Mouse (Mus musculus) midbrain, embryonic 14.5 days (tissue): Measurements from ENCODE around the gene Ccr10. TPM values are rescaled to one million over a fixed set of nuclear protein-coding genes. Genes with fewer than 3 reads are reported as not detected.

Source experiments
- ATAC-seq: fragments of 200-750 bp; cut with Nextera tagmentation; 2 replicates; pipeline ENCODE4 v1.8.0; 2017; ENCODE audit warnings: moderate number of reproducible peaks, moderate library complexity; ENCODE audit not compliant: low FRiP score, low TSS enrichment
- DNase-seq: peaks from one replicate; pipeline ENCODE4 v3.0.0-alpha.2; 2015
- H3K27ac ChIP-seq: fragments of 300-500 bp; sonication (generic); replicated peaks from 2 replicates; pipeline ENCODE4 v1.5.1; 2014; ENCODE audit warnings: mild to moderate bottlenecking, low read depth, low read length, moderate library complexity
- H3K27me3 ChIP-seq: fragments of 300-500 bp; sonication (generic); 2 replicates; pipeline ENCODE4 v1.6.1; 2014; ENCODE audit warnings: low read length, control low read depth, mixed read lengths; ENCODE audit not compliant: control insufficient read depth, insufficient read depth
- H3K36me3 ChIP-seq: fragments of 300-500 bp; sonication (generic); 2 replicates; pipeline ENCODE4 v1.6.1; 2014; ENCODE audit warnings: low read length, control low read depth; ENCODE audit not compliant: control insufficient read depth, insufficient read depth
- H3K4me1 ChIP-seq: fragments of 300-500 bp; sonication (generic); 2 replicates; pipeline ENCODE4 v1.6.1; 2014; ENCODE audit warnings: mild to moderate bottlenecking, antibody characterized with exemption, low read length, control low read depth; ENCODE audit not compliant: control insufficient read depth, insufficient read depth
- H3K4me2 ChIP-seq: fragments of 300-500 bp; sonication (generic); 2 replicates; pipeline ENCODE4 v1.6.1; 2014; ENCODE audit warnings: mild to moderate bottlenecking, low read length, moderate library complexity
- H3K4me3 ChIP-seq: fragments of 300-500 bp; sonication (generic); replicated peaks from 2 replicates; pipeline ENCODE4 v1.5.1; 2014; ENCODE audit warnings: low read depth, low read length
- H3K9ac ChIP-seq: fragments of 300-500 bp; sonication (generic); replicated peaks from 2 replicates; pipeline ENCODE4 v1.6.1; 2014; ENCODE audit warnings: mild to moderate bottlenecking, low read length, moderate library complexity
- H3K9me3 ChIP-seq: fragments of 300-500 bp; sonication (generic); 2 replicates; pipeline ENCODE4 v1.6.1; 2016; ENCODE audit warnings: low read length, control low read depth, mixed read lengths; ENCODE audit not compliant: control insufficient read depth
- WGBS: fragments of 180-500 bp; shearing (Covaris S2); extraction: QIAGEN DNeasy Blood & Tissue Kit; methylation state at CpG from one replicate; pipeline ENCODE4 v1.1.7; 2014; 5-methylcytosine and 5-hydroxymethylcytosine counted together
- polyA plus RNA-seq: library from polyadenylated mRNA; unstranded; fragments of >200 nt; fragmentation: Nextera tagmentation; extraction: Ambion mirVana; gene quantifications from 2 replicates; pipeline ENCODE4 v1.2.1, GENCODE M21; 2014

Gene Ccr10
- polyA plus RNA-seq, 1 experiment from 2014 or later: not detected

- H3K27me3 ChIP-seq: no peaks in the 10 kb centered on the region; the same call in 1 of the 2 replicates
- H3K9ac ChIP-seq: peak within 1 kb of the TSS; percentile 77
- H3K4me2 ChIP-seq: peak within 1 kb of the TSS; percentile 76
- ATAC-seq (peak; percentile 72), DNase-seq (peak; percentile 93)
- peak within 1 kb of the TSS; percentile 93 for H3K27ac ChIP-seq
- H3K4me3 ChIP-seq: peak within 1 kb of the TSS; percentile 40
- peaks cover 15% of the 10 kb centered on the region for H3K4me1 ChIP-seq
- H3K36me3 ChIP-seq: no peaks in the 10 kb centered on the region
- 1% methylated on average over 36 of the region's 36 CpGs for WGBS
- no peaks in the 10 kb centered on the region for H3K9me3 ChIP-seq
Measured at GRCm38 (mm10) chr11:101155728-101156371, 19.4 kb downstream of the Ccr10 start, which contains the start of gene Tubg2. TSS of gene Tubg2 (plus strand) at chr11:101155907.

- no peak overlapping the region for H3K4me3 ChIP-seq
- no peak overlapping the region; the same call in 1 of the 2 replicates for H3K9ac ChIP-seq
- H3K36me3 ChIP-seq: no peaks in the 10 kb centered on the region
- DNase-seq (no peak), ATAC-seq (no peak)
- WGBS: 71% methylated on average over 6 of the region's 6 CpGs
- H3K27ac ChIP-seq: peak overlapping the region; percentile 93
- peak overlapping the region; percentile 76 for H3K4me2 ChIP-seq
- H3K4me1 ChIP-seq: peaks cover 15% of the 10 kb centered on the region
- no peaks in the 10 kb centered on the region for H3K9me3 ChIP-seq
- H3K27me3 ChIP-seq: no peaks in the 10 kb centered on the region; the same call in 1 of the 2 replicates
Measured at GRCm38 (mm10) chr11:101155151-101155550, 20.1 kb downstream of the Ccr10 start.

- H3K36me3 ChIP-seq: no peaks in the 10 kb centered on the region
- no peak overlapping the region for H3K4me2 ChIP-seq
- no peak overlapping the region for H3K9ac ChIP-seq
- H3K27me3 ChIP-seq: no peaks in the 10 kb centered on the region; the same call in 1 of the 2 replicates
- no peak overlapping the region for H3K27ac ChIP-seq
- H3K4me3 ChIP-seq: no peak overlapping the region
- peaks cover 15% of the 10 kb centered on the region for H3K4me1 ChIP-seq
- DNase-seq: no peak
- ATAC-seq: no peak
- H3K9me3 ChIP-seq: no peaks in the 10 kb centered on the region
Measured at GRCm38 (mm10) chr11:101154648-101155047, 20.6 kb downstream of the Ccr10 start.

- Histone ChIP-seq H3K4me3 (no peak overlapping the region), H3K9me3 (no peaks in the 10 kb centered on the region), H3K36me3 (no peaks in the 10 kb centered on the region), H3K4me1 (peaks cover 15% of the 10 kb centered on the region), H3K4me2 (no peak overlapping the region), H3K27ac (no peak overlapping the region), H3K27me3 (no peaks in the 10 kb centered on the region; the same call in 1 of the 2 replicates), H3K9ac (no peak overlapping the region)
- WGBS: 78% methylated on average over 1 of the region's 1 CpGs
- DNase-seq (no peak), ATAC-seq (no peak)
Measured at GRCm38 (mm10) chr11:101152825-101153224, 22.4 kb downstream of the Ccr10 start.

GRCm38 (mm10) chr11:101151063-101151462 lies 24.2 kb downstream of the Ccr10 start:
- Histone ChIP-seq H3K4me3 (no peak overlapping the region), H3K27ac (no peak overlapping the region), H3K27me3 (no peaks in the 10 kb centered on the region), H3K36me3 (no peaks in the 10 kb centered on the region), H3K4me1 (peaks cover 18% of the 10 kb centered on the region), H3K9ac (no peak overlapping the region), H3K9me3 (no peaks in the 10 kb centered on the region), H3K4me2 (no peak overlapping the region)
- WGBS: 57% methylated on average over 2 of the region's 2 CpGs
- no peak for DNase-seq
- ATAC-seq: no peak

GRCm38 (mm10) chr11:101149178-101150105 lies 25.8 kb downstream of the Ccr10 start:
- no peaks in the 10 kb centered on the region for H3K9me3 ChIP-seq
- ATAC-seq (no peak), DNase-seq (peak; percentile 57)
- H3K4me1 ChIP-seq: peaks cover 13% of the 10 kb centered on the region
- no peaks in the 10 kb centered on the region for H3K36me3 ChIP-seq
- H3K4me2 ChIP-seq: no peak overlapping the region
- peak overlapping the region; percentile 32; the same call in 1 of the 2 replicates for H3K27ac ChIP-seq
- 63% methylated on average over 9 of the region's 9 CpGs for WGBS
- H3K27me3 ChIP-seq: no peaks in the 10 kb centered on the region
- no peak overlapping the region for H3K4me3 ChIP-seq
- no peak overlapping the region for H3K9ac ChIP-seq

- peaks cover 14% of the 10 kb centered on the region for H3K4me1 ChIP-seq
- DNase-seq (no peak), ATAC-seq (no peak)
- H3K4me2 ChIP-seq: no peak overlapping the region
- no peak overlapping the region for H3K9ac ChIP-seq
- WGBS: 64% methylated on average over 10 of the region's 10 CpGs
- H3K36me3 ChIP-seq: no peaks in the 10 kb centered on the region
- no peak overlapping the region for H3K4me3 ChIP-seq
- H3K27ac ChIP-seq: no peak overlapping the region
- H3K9me3 ChIP-seq: no peaks in the 10 kb centered on the region
- H3K27me3 ChIP-seq: no peaks in the 10 kb centered on the region
Measured at GRCm38 (mm10) chr11:101148751-101149150, 26.5 kb downstream of the Ccr10 start.

GRCm38 (mm10) chr11:101146377-101146776 lies 28.9 kb downstream of the Ccr10 start:
- ATAC-seq (peak; percentile 53; the same call in 1 of the 2 replicates), DNase-seq (peak; percentile 93)
- Histone ChIP-seq H3K27ac (peak overlapping the region; percentile 71), H3K27me3 (no peaks in the 10 kb centered on the region), H3K4me3 (no peak overlapping the region), H3K4me2 (peak overlapping the region; percentile 42), H3K36me3 (no peaks in the 10 kb centered on the region), H3K9me3 (no peaks in the 10 kb centered on the region), H3K4me1 (peaks cover 17% of the 10 kb centered on the region), H3K9ac (no peak overlapping the region)
- 17% methylated on average over 10 of the region's 10 CpGs for WGBS
